Mouse (Mus musculus) adrenal gland, adult (tissue): ENCODE results near the gene Herc2.

Source experiments
- DNase-seq, 2 experiments: peaks; one replicate each; pipeline ENCODE4 v3.0.0; 2022 to 2023; ENCODE audit warnings: low spot score in 1 of 2; ENCODE audit not compliant: inconsistent age in 2 of 2

Herc2 gene

GRCm38 (mm10) chr7:56177371-56177770, 127.4 kb downstream of the Herc2 start:
- DNase-seq, result no peak

GRCm38 (mm10) chr7:56191041-56191440, 141.0 kb downstream of the Herc2 start:
- DNase-seq, result peak; percentile 65 to 70

- peak; percentile 68 to 76 for DNase-seq
These were observed 141.7 kb downstream of the Herc2 start for GRCm38 (mm10) chr7:56191661-56192060.

GRCm38 (mm10) chr7:56201483-56202218, 151.7 kb downstream of the Herc2 start:
- DNase-seq, result no peak

- DNase-seq, result no peak
These were observed 152.8 kb downstream of the Herc2 start for GRCm38 (mm10) chr7:56202843-56203242.

- no peak for DNase-seq
These were observed 153.3 kb downstream of the Herc2 start for GRCm38 (mm10) chr7:56203286-56203685.

- no peak for DNase-seq
These were observed 154.9 kb downstream of the Herc2 start for GRCm38 (mm10) chr7:56204877-56205276.

- DNase-seq, result no peak
These were observed 170.8 kb downstream of the Herc2 start for GRCm38 (mm10) chr7:56220811-56221210.

GRCm38 (mm10) chr7:56235794-56236423, 185.9 kb downstream of the Herc2 start:
- DNase-seq, result no peak

- no peak for DNase-seq
These were observed 186.6 kb downstream of the Herc2 start for GRCm38 (mm10) chr7:56236617-56237016.

GRCm38 (mm10) chr7:56239543-56239942, 189.5 kb downstream of the Herc2 start, which contains the start of gene Oca2:
TSS of gene Oca2 (plus strand) at chr7:56239760.
- peak; percentile 36 to 65 for DNase-seq

- DNase-seq, result no peak
These were observed 204.6 kb downstream of the Herc2 start for GRCm38 (mm10) chr7:56254568-56254967.

- DNase-seq, result no peak
These were observed 208.0 kb downstream of the Herc2 start for GRCm38 (mm10) chr7:56257875-56258441.

GRCm38 (mm10) chr7:56277506-56277905, 227.5 kb downstream of the Herc2 start:
- no peak for DNase-seq
